Mouse (Mus musculus): ENCODE measurements at regions not wholly inside any gene's neighbourhood (a gene's known extent, or its start where the extent isn't known, plus 50 kb on each side); places are given as distances from the start of the nearest gene placed in this dataset.

- Histone ChIP-seq H3K4me2 (replicated peaks; ENCODE audit: low read depth, low read length) (no peak overlapping the region), H3K4me3 (ENCODE audit: low read depth, low read length) (no peak overlapping the region), H3K4me1 (replicated peaks; ENCODE audit: control insufficient read depth, insufficient read depth, low read length) (no peaks in the 10 kb centered on the region), H3K27me3 (ENCODE audit: control insufficient read depth, insufficient read depth, low read length) (no peaks in the 10 kb centered on the region), H3K9ac (ENCODE audit: low read depth, low read length) (no peak overlapping the region), H3K27ac (ENCODE audit: low read depth, low read length) (no peak overlapping the region), H3K36me3 (ENCODE audit: control insufficient read depth, insufficient read depth, low read length) (no peaks in the 10 kb centered on the region), H3K9me3 (ENCODE audit: control insufficient read depth, low read length) (no peaks in the 10 kb centered on the region)
- ATAC-seq (ENCODE audit: low FRiP score) (no peak), DNase-seq (ENCODE audit: low spot score) (no peak)
- whole genome bisulfite sequencing = 88% methylated on average over 3 of the region's 3 CpGs
Measured at GRCm38 (mm10) chr17:64511139-64511779, 89.3 kb upstream of the Man2a1 start.

GRCm38 (mm10) chr17:64522213-64522612 lies 78.3 kb upstream of the Man2a1 start:
- Histone ChIP-seq H3K4me3 (ENCODE audit: low read depth, low read length) (no peak overlapping the region), H3K27ac (ENCODE audit: low read depth, low read length) (no peak overlapping the region), H3K9ac (ENCODE audit: low read depth, low read length) (no peak overlapping the region), H3K36me3 (ENCODE audit: control insufficient read depth, insufficient read depth, low read length) (no peaks in the 10 kb centered on the region), H3K4me1 (replicated peaks; ENCODE audit: control insufficient read depth, insufficient read depth, low read length) (no peaks in the 10 kb centered on the region), H3K4me2 (replicated peaks; ENCODE audit: low read depth, low read length) (no peak overlapping the region), H3K9me3 (ENCODE audit: control insufficient read depth, low read length) (no peaks in the 10 kb centered on the region), H3K27me3 (ENCODE audit: control insufficient read depth, insufficient read depth, low read length) (no peaks in the 10 kb centered on the region)
- DNase-seq (ENCODE audit: low spot score) (no peak), ATAC-seq (ENCODE audit: low FRiP score) (no peak)
- 61% methylated on average over 8 of the region's 8 CpGs for WGBS

- H3K4me2 ChIP-seq (replicated peaks; ENCODE audit: low read depth, low read length) = no peak overlapping the region
- H3K27me3 ChIP-seq (ENCODE audit: control insufficient read depth, insufficient read depth, low read length) = no peaks in the 10 kb centered on the region
- no peak overlapping the region for H3K4me3 ChIP-seq (ENCODE audit: low read depth, low read length)
- H3K9me3 ChIP-seq (ENCODE audit: control insufficient read depth, low read length) = no peaks in the 10 kb centered on the region
- no peaks in the 10 kb centered on the region for H3K36me3 ChIP-seq (ENCODE audit: control insufficient read depth, insufficient read depth, low read length)
- WGBS = 86% methylated on average over 8 of the region's 8 CpGs
- DNase-seq (ENCODE audit: low spot score) (no peak), ATAC-seq (ENCODE audit: low FRiP score) (no peak)
- H3K9ac ChIP-seq (ENCODE audit: low read depth, low read length) = no peak overlapping the region
- H3K4me1 ChIP-seq (replicated peaks; ENCODE audit: control insufficient read depth, insufficient read depth, low read length) = no peaks in the 10 kb centered on the region
- H3K27ac ChIP-seq (ENCODE audit: low read depth, low read length) = no peak overlapping the region
Measured at GRCm38 (mm10) chr17:64523899-64524298, 76.6 kb upstream of the Man2a1 start.

- H3K4me2 ChIP-seq (replicated peaks; ENCODE audit: low read depth, low read length) = no peak overlapping the region
- no peaks in the 10 kb centered on the region for H3K36me3 ChIP-seq (ENCODE audit: control insufficient read depth, insufficient read depth, low read length)
- WGBS = 92% methylated on average over 7 of the region's 7 CpGs
- H3K4me1 ChIP-seq (replicated peaks; ENCODE audit: control insufficient read depth, insufficient read depth, low read length) = no peaks in the 10 kb centered on the region
- no peaks in the 10 kb centered on the region for H3K27me3 ChIP-seq (ENCODE audit: control insufficient read depth, insufficient read depth, low read length)
- DNase-seq (ENCODE audit: low spot score) (no peak), ATAC-seq (ENCODE audit: low FRiP score) (no peak)
- H3K9me3 ChIP-seq (ENCODE audit: control insufficient read depth, low read length) = no peaks in the 10 kb centered on the region
- no peak overlapping the region for H3K27ac ChIP-seq (ENCODE audit: low read depth, low read length)
- no peak overlapping the region for H3K9ac ChIP-seq (ENCODE audit: low read depth, low read length)
- H3K4me3 ChIP-seq (ENCODE audit: low read depth, low read length) = no peak overlapping the region
Measured at GRCm38 (mm10) chr17:64527817-64528216, 72.7 kb upstream of the Man2a1 start.

GRCm38 (mm10) chr17:64528476-64528875 lies 72.1 kb upstream of the Man2a1 start:
- DNase-seq (ENCODE audit: low spot score) (no peak), ATAC-seq (ENCODE audit: low FRiP score) (no peak)
- Histone ChIP-seq H3K4me3 (ENCODE audit: low read depth, low read length) (no peak overlapping the region), H3K4me1 (replicated peaks; ENCODE audit: control insufficient read depth, insufficient read depth, low read length) (no peaks in the 10 kb centered on the region), H3K9ac (ENCODE audit: low read depth, low read length) (no peak overlapping the region), H3K27ac (ENCODE audit: low read depth, low read length) (no peak overlapping the region), H3K9me3 (ENCODE audit: control insufficient read depth, low read length) (no peaks in the 10 kb centered on the region), H3K4me2 (replicated peaks; ENCODE audit: low read depth, low read length) (no peak overlapping the region), H3K27me3 (ENCODE audit: control insufficient read depth, insufficient read depth, low read length) (no peaks in the 10 kb centered on the region), H3K36me3 (ENCODE audit: control insufficient read depth, insufficient read depth, low read length) (no peaks in the 10 kb centered on the region)
- WGBS = 92% methylated on average over 7 of the region's 7 CpGs

- no peak overlapping the region for H3K4me2 ChIP-seq (replicated peaks; ENCODE audit: low read depth, low read length)
- WGBS = 88% methylated on average over 14 of the region's 14 CpGs
Measured at GRCm38 (mm10) chr17:64529296-64529994, 71.1 kb upstream of the Man2a1 start.

GRCm38 (mm10) chr17:64531150-64531549 lies 69.4 kb upstream of the Man2a1 start:
- no peak overlapping the region for H3K4me3 ChIP-seq (ENCODE audit: low read depth, low read length)
- no peaks in the 10 kb centered on the region for H3K4me1 ChIP-seq (replicated peaks; ENCODE audit: control insufficient read depth, insufficient read depth, low read length)
- ATAC-seq (ENCODE audit: low FRiP score) (no peak), DNase-seq (ENCODE audit: low spot score) (no peak)
- H3K9me3 ChIP-seq (ENCODE audit: control insufficient read depth, low read length) = no peaks in the 10 kb centered on the region
- 90% methylated on average over 7 of the region's 7 CpGs for WGBS
- no peaks in the 10 kb centered on the region for H3K36me3 ChIP-seq (ENCODE audit: control insufficient read depth, insufficient read depth, low read length)
- H3K9ac ChIP-seq (ENCODE audit: low read depth, low read length) = no peak overlapping the region
- no peak overlapping the region for H3K4me2 ChIP-seq (replicated peaks; ENCODE audit: low read depth, low read length)
- H3K27ac ChIP-seq (ENCODE audit: low read depth, low read length) = no peak overlapping the region
- H3K27me3 ChIP-seq (ENCODE audit: control insufficient read depth, insufficient read depth, low read length) = no peaks in the 10 kb centered on the region

More at GRCm38 (mm10) chr17:64529296-64529994, 71.1 kb upstream of the Man2a1 start:
- DNase-seq (ENCODE audit: low spot score) (peak; percentile 20), ATAC-seq (ENCODE audit: low FRiP score) (no peak)
- Histone ChIP-seq H3K4me1 (replicated peaks; ENCODE audit: control insufficient read depth, insufficient read depth, low read length) (no peaks in the 10 kb centered on the region), H3K27me3 (ENCODE audit: control insufficient read depth, insufficient read depth, low read length) (no peaks in the 10 kb centered on the region), H3K9me3 (ENCODE audit: control insufficient read depth, low read length) (no peaks in the 10 kb centered on the region), H3K4me3 (ENCODE audit: low read depth, low read length) (no peak overlapping the region), H3K9ac (ENCODE audit: low read depth, low read length) (no peak overlapping the region), H3K27ac (ENCODE audit: low read depth, low read length) (no peak overlapping the region), H3K36me3 (ENCODE audit: control insufficient read depth, insufficient read depth, low read length) (no peaks in the 10 kb centered on the region)

- no peak overlapping the region for H3K4me2 ChIP-seq (replicated peaks; ENCODE audit: low read depth, low read length)
- no peaks in the 10 kb centered on the region for H3K36me3 ChIP-seq (ENCODE audit: control insufficient read depth, insufficient read depth, low read length)
- H3K4me1 ChIP-seq (replicated peaks; ENCODE audit: control insufficient read depth, insufficient read depth, low read length) = no peaks in the 10 kb centered on the region
- H3K27ac ChIP-seq (ENCODE audit: low read depth, low read length) = no peak overlapping the region
- WGBS = 81% methylated on average over 4 of the region's 4 CpGs
- H3K27me3 ChIP-seq (ENCODE audit: control insufficient read depth, insufficient read depth, low read length) = no peaks in the 10 kb centered on the region
- no peaks in the 10 kb centered on the region for H3K9me3 ChIP-seq (ENCODE audit: control insufficient read depth, low read length)
- H3K4me3 ChIP-seq (ENCODE audit: low read depth, low read length) = no peak overlapping the region
- DNase-seq (ENCODE audit: low spot score) (no peak), ATAC-seq (ENCODE audit: low FRiP score) (no peak)
- no peak overlapping the region for H3K9ac ChIP-seq (ENCODE audit: low read depth, low read length)
Measured at GRCm38 (mm10) chr17:64534323-64534722, 66.2 kb upstream of the Man2a1 start.

GRCm38 (mm10) chr17:64538520-64538953 lies 62.0 kb upstream of the Man2a1 start:
- Histone ChIP-seq H3K4me2 (replicated peaks; ENCODE audit: low read depth, low read length) (no peak overlapping the region), H3K27ac (ENCODE audit: low read depth, low read length) (no peak overlapping the region), H3K4me3 (ENCODE audit: low read depth, low read length) (no peak overlapping the region), H3K27me3 (ENCODE audit: control insufficient read depth, insufficient read depth, low read length) (no peaks in the 10 kb centered on the region), H3K36me3 (ENCODE audit: control insufficient read depth, insufficient read depth, low read length) (no peaks in the 10 kb centered on the region), H3K9ac (ENCODE audit: low read depth, low read length) (no peak overlapping the region), H3K9me3 (ENCODE audit: control insufficient read depth, low read length) (no peaks in the 10 kb centered on the region), H3K4me1 (replicated peaks; ENCODE audit: control insufficient read depth, insufficient read depth, low read length) (no peaks in the 10 kb centered on the region)
- 43% methylated on average over 10 of the region's 10 CpGs for WGBS
- DNase-seq (ENCODE audit: low spot score) (peak; percentile 37), ATAC-seq (ENCODE audit: low FRiP score) (peak; percentile 45; the same call in 1 of the 2 replicates)
